Mouse (Mus musculus): Measurements from ENCODE around the gene Grb2. TPM values are rescaled to one million over a fixed set of nuclear protein-coding genes. Genes with fewer than 3 reads are reported as not detected.

The Grb2 gene
- total RNA-seq (2014; rRNA removed) (68.0 and 76.6 TPM in 2 replicates), polyA plus RNA-seq (2015; fragmentation: Nextera tagmentation; extraction: Ambion mirVana) (139 and 159 TPM in 2 replicates)

GRCm38 (mm10) chr11:115708209-115708876 lies at the start of gene Grb2:
Gene Grb2 (minus strand): TSS chr11:115708597.
- Histone ChIP-seq H3K4me3 (ENCODE audit: low read length) (peak within 1 kb of the TSS; percentile 99), H3K27me3 (ENCODE audit: insufficient read depth, low read length) (no peaks in the 10 kb centered on the region), H3K4me1 (ENCODE audit: insufficient read depth, low read length) (0 out of 2 replicates have a peak, but pooled peaks cover 12% of the 10 kb centered on the region), H3K9me3 (ENCODE audit: low read length) (no peaks in the 10 kb centered on the region), H3K9ac (replicated peaks; ENCODE audit: low read length) (peak within 1 kb of the TSS; percentile 97), H3K27ac (peak within 1 kb of the TSS; percentile 96), H3K36me3 (ENCODE audit: insufficient read depth, low read length) (no peaks in the 10 kb centered on the region), H3K4me2 (ENCODE audit: low read depth, low read length) (peak within 1 kb of the TSS; percentile 91)
- ATAC-seq (peak; percentile 96), DNase-seq (ENCODE audit: low spot score) (peak; percentile 98)
- TF ChIP-seq CTCF (IDR thresholded peaks at IDR 0.05; ENCODE audit: low read depth), result no peak
- under 1% methylated on average over 65 of the region's 91 CpGs for WGBS

- no peak for ATAC-seq
- no peak for TF ChIP-seq CTCF (IDR thresholded peaks at IDR 0.05; ENCODE audit: low read depth)
- H3K4me2 ChIP-seq (ENCODE audit: low read depth, low read length), result no peak overlapping the region
- no peaks in the 10 kb centered on the region for H3K9me3 ChIP-seq (ENCODE audit: low read length)
- H3K27ac ChIP-seq, result no peak overlapping the region
- no peaks in the 10 kb centered on the region for H3K4me1 ChIP-seq (ENCODE audit: insufficient read depth, low read length)
- no peaks in the 10 kb centered on the region for H3K36me3 ChIP-seq (ENCODE audit: insufficient read depth, low read length)
- no peak for DNase-seq (ENCODE audit: low spot score)
- H3K9ac ChIP-seq (replicated peaks; ENCODE audit: low read length), result no peak overlapping the region
- H3K4me3 ChIP-seq (ENCODE audit: low read length), result no peak overlapping the region
- H3K27me3 ChIP-seq (ENCODE audit: insufficient read depth, low read length), result no peaks in the 10 kb centered on the region
- 74% methylated on average over 4 of the region's 4 CpGs for WGBS
Observed at GRCm38 (mm10) chr11:115753485-115753884, 45.1 kb upstream of the Grb2 start.

DNA sequence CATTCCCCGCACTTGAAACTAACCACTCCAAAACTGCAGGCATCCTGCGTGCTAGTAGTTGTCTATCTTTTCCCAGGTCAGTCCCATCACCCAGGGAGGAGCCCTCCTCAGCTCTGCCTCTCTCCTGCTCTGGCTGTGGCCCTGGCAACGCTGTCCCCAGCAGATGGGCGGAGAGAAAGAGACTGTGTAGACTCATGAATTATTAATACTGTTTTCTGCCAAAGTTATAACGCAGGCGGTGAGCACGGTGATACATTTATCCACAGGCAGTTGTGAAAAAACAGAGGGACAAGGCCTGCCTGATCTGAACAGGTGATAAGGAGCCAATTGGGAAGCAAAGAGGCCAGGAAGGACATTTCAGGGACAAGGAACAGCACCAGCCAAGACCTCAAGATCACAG lies 44.3 kb upstream of the Grb2 start:
- ATAC-seq, result no peak

GRCm38 (mm10) chr11:115751725-115752124 lies 43.3 kb upstream of the Grb2 start:
- Histone ChIP-seq H3K9ac (replicated peaks; ENCODE audit: low read length) (no peak overlapping the region), H3K4me2 (ENCODE audit: low read depth, low read length) (no peak overlapping the region), H3K36me3 (ENCODE audit: insufficient read depth, low read length) (no peaks in the 10 kb centered on the region), H3K4me3 (ENCODE audit: low read length) (no peak overlapping the region), H3K9me3 (ENCODE audit: low read length) (no peaks in the 10 kb centered on the region), H3K4me1 (ENCODE audit: insufficient read depth, low read length) (no peaks in the 10 kb centered on the region), H3K27ac (no peak overlapping the region), H3K27me3 (ENCODE audit: insufficient read depth, low read length) (no peaks in the 10 kb centered on the region)
- TF ChIP-seq CTCF (IDR thresholded peaks at IDR 0.05; ENCODE audit: low read depth), result no peak
- no peak for DNase-seq (ENCODE audit: low spot score)
- WGBS, result 57% methylated on average over 2 of the region's 2 CpGs
- ATAC-seq, result no peak

More for the DNA sequence above, 44.3 kb upstream of the Grb2 start:
- Histone ChIP-seq H3K9ac (replicated peaks; ENCODE audit: low read length) (no peak overlapping the region), H3K4me1 (ENCODE audit: insufficient read depth, low read length) (no peaks in the 10 kb centered on the region), H3K27me3 (ENCODE audit: insufficient read depth, low read length) (no peaks in the 10 kb centered on the region), H3K27ac (no peak overlapping the region), H3K4me2 (ENCODE audit: low read depth, low read length) (no peak overlapping the region), H3K4me3 (ENCODE audit: low read length) (no peak overlapping the region), H3K36me3 (ENCODE audit: insufficient read depth, low read length) (no peaks in the 10 kb centered on the region), H3K9me3 (ENCODE audit: low read length) (no peaks in the 10 kb centered on the region)
- DNase-seq (ENCODE audit: low spot score), result no peak
- TF ChIP-seq CTCF (IDR thresholded peaks at IDR 0.05; ENCODE audit: low read depth), result no peak
- 19% methylated on average over 7 of the region's 7 CpGs for WGBS

DNA sequence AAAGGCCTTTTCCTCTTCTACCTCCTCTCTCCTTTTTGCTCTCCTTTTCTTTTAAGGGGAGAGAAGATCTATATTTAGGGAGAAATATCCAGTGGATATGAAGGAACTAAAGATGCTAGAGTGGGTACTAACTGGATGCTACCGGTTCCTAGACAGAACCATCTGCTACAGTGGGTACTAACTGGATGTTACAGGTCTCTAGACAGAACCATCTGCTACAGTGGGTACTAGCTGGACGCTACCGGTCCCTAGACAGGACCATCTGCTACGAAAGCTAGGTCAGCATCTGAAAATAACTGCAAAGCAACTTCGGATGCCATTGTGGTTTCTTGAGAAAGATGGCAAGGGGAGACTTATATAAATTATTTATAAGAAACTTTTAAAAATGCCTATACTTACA lies 41.4 kb upstream of the Grb2 start:
- Histone ChIP-seq H3K4me1 (ENCODE audit: insufficient read depth, low read length) (no peaks in the 10 kb centered on the region), H3K4me2 (ENCODE audit: low read depth, low read length) (no peak overlapping the region), H3K36me3 (ENCODE audit: insufficient read depth, low read length) (no peaks in the 10 kb centered on the region), H3K27ac (no peak overlapping the region), H3K9me3 (ENCODE audit: low read length) (no peaks in the 10 kb centered on the region), H3K27me3 (ENCODE audit: insufficient read depth, low read length) (no peaks in the 10 kb centered on the region), H3K9ac (replicated peaks; ENCODE audit: low read length) (no peak overlapping the region), H3K4me3 (ENCODE audit: low read length) (no peak overlapping the region)
- ATAC-seq (no peak), DNase-seq (ENCODE audit: low spot score) (no peak)
- WGBS, result 62% methylated on average over 5 of the region's 5 CpGs
- no peak for TF ChIP-seq CTCF (IDR thresholded peaks at IDR 0.05; ENCODE audit: low read depth)

DNA sequence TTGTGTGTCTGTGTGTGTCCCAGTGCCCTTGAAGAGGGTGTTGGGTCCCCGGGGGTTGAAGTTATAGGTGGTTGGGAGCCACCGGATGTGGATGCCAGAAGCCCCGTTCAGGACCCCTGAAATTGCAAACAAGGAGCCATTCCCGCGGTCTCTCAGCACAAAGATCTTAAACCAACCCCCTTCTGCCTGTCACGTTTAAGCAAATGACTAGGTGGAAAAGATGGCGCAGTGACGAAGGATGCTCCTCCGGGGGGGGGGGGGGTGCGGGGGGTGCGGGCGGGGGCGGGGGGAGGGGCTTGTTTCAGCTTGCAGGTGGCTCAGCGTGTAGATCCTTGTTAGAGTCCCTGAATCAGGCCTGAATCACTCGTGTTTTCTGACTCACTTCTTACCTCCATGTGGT lies 39.0 kb upstream of the Grb2 start:
- H3K36me3 ChIP-seq (ENCODE audit: insufficient read depth, low read length), result no peaks in the 10 kb centered on the region
- peak overlapping the region; percentile 46 for H3K4me2 ChIP-seq (ENCODE audit: low read depth, low read length)
- DNase-seq (ENCODE audit: low spot score), result peak; percentile 11
- H3K27me3 ChIP-seq (ENCODE audit: insufficient read depth, low read length), result no peaks in the 10 kb centered on the region; the same call in 1 of the 2 replicates
- H3K4me1 ChIP-seq (ENCODE audit: insufficient read depth, low read length), result no peaks in the 10 kb centered on the region
- ATAC-seq, result no peak
- H3K9ac ChIP-seq (replicated peaks; ENCODE audit: low read length), result no peak overlapping the region
- 8% methylated on average over 14 of the region's 15 CpGs for WGBS
- H3K9me3 ChIP-seq (ENCODE audit: low read length), result no peaks in the 10 kb centered on the region
- TF ChIP-seq CTCF (IDR thresholded peaks at IDR 0.05; ENCODE audit: low read depth), result no peak
- H3K27ac ChIP-seq, result no peak overlapping the region
- H3K4me3 ChIP-seq (ENCODE audit: low read length), result peak overlapping the region; percentile 11; the same call in 1 of the 2 replicates

DNA sequence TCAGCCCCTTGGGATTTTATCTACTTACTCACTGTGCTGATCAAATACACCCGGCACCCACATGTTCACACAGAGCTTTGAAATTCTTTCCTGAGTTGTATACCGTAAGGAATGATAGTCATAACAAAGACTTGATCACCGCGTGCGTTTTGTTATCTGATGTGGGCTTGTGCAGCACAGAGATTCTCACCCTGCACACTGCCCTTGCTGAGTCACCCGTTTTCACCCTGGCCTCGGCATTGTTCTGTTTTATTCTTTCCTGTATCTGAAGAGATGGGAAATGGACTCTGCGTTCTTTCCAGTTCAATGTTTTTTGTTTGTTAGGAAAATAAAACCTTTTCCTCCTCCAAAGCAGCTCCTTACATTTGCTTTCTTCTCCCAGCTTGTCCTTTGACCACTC lies 38.4 kb upstream of the Grb2 start:
- Histone ChIP-seq H3K9me3 (ENCODE audit: low read length) (no peaks in the 10 kb centered on the region), H3K4me3 (ENCODE audit: low read length) (no peak overlapping the region; the same call in 1 of the 2 replicates), H3K4me2 (ENCODE audit: low read depth, low read length) (peak overlapping the region; percentile 46; the same call in 1 of the 2 replicates), H3K4me1 (ENCODE audit: insufficient read depth, low read length) (no peaks in the 10 kb centered on the region), H3K27me3 (ENCODE audit: insufficient read depth, low read length) (no peaks in the 10 kb centered on the region; the same call in 1 of the 2 replicates), H3K9ac (replicated peaks; ENCODE audit: low read length) (no peak overlapping the region), H3K27ac (no peak overlapping the region), H3K36me3 (ENCODE audit: insufficient read depth, low read length) (no peaks in the 10 kb centered on the region)
- no peak for TF ChIP-seq CTCF (IDR thresholded peaks at IDR 0.05; ENCODE audit: low read depth)
- ATAC-seq (no peak), DNase-seq (ENCODE audit: low spot score) (no peak)
- WGBS, result 49% methylated on average over 8 of the region's 8 CpGs

Measured in hindbrain, postnatal 0 days (tissue).